Mouse (Mus musculus): ENCODE measurements around the gene Gnptab.

DNA sequence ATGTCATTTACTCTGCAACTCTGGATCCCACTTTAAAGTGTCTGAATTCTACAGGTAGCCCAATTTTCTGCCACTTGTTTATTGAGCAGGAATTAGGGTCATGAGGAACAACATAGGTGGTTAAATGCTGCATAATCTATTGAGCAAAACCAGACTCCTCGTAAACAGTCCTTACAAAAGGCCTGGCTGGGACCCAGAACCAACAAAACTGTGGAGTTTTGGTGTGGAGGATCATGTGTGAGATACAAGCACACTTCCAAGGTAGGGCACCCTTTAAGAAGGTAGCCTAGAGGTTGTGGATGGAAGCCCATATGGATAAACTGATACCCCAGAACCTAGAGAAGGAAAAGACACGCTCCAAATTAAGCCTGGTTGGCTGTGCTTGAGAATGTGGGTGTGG, 28.2 kb upstream of the Gnptab start:
- no peak for TF ChIP-seq USF1 (IDR thresholded peaks at IDR 0.05; ENCODE audit: low read depth)
- TF ChIP-seq CTCF (IDR thresholded peaks at IDR 0.05; ENCODE audit: control insufficient read depth, insufficient read depth, insufficient read length), result no peak
- no peak for TF ChIP-seq CEBPB (IDR thresholded peaks at IDR 0.05; ENCODE audit: low read depth)
- no peak for TF ChIP-seq MAX (IDR thresholded peaks at IDR 0.05)
- TF ChIP-seq MYOD1 (IDR thresholded peaks at IDR 0.05; ENCODE audit: control insufficient read depth, insufficient read length, low read depth), result no peak
- no peak for TF ChIP-seq MYOG (IDR thresholded peaks at IDR 0.05; ENCODE audit: control insufficient read depth, extremely low read depth, insufficient read length)
